Mouse (Mus musculus): ENCODE measurements around the gene Mtmr10.

The Mtmr10 gene

DNA sequence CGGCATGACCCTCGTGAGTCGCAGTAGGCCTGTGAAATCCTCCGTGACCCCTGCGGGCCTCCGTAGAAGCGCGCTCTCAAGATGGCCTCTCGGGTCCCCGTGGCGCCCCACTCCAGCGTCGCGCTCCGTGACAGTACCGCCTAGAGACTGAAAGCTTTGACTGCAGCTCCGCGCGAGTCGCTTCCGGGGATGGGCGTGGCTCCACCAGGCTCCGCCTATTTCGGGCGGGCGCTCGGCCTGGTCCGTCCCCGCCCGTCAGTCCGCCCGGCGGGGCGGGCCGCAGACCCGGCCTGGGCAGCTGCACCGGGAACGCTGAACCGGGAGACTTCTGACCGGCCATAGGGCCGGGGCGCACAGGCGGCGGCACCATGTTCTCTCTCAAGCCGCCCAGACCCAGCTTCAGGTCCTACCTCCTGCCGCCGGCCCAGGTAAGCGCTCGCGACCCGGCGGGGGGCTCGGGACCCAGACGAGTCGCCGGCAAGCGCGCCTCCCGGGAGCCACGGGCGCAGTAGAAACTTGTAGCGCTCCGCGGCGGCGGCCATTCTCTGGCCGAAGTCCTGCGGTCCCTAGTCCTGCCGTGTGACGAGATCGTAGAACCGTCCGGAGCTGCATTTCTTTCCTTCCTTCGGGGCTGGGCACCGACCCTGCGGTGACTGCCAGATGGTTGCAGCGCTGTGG, at the start of gene Mtmr10:
Mtmr10 (plus strand) TSS at position 240 of the 678 bp plus-strand sequence.
- DNase-seq (ENCODE audit: low spot score in 2 of 2), result peak; percentile 95 to 98

GRCm38 (mm10) chr7:64237747-64238146, 49.7 kb upstream of the Mtmr10 start:
- no peak for DNase-seq (ENCODE audit: low spot score in 2 of 2)

GRCm38 (mm10) chr7:64238410-64239086, 48.9 kb upstream of the Mtmr10 start:
- no peak for DNase-seq (ENCODE audit: low spot score in 2 of 2)

DNA sequence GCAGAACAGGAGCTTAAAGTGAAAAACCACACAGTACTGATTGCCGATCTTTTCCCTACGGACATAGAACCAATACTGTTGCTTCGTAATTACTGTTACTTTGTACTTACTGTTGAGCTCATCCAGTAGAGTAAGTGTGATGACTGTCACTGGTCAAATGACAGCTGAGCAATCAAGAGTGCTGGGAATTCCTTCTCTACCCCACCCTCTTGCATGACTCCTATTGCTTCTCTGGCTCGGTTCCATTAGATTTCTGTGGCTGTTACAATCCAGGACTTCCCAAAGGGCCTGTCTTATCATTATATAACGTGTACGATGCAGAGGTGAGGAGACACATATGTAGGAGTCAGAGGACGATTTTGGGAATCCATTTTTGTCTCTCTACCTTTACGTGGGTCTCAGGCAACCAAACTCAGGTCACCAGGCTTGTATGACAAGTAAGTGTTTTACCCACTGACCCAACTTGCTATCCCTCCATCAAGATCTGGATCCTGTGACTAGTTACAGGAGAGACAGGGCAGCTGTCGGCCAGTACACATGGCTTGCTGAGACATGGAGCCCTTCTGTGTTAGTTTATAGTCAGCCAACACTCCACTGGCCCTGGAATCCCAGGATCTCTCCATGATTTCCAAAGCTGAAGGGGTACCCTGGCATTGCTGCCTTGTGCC, 48.2 kb upstream of the Mtmr10 start:
- DNase-seq (ENCODE audit: low spot score in 2 of 2), result no peak

GRCm38 (mm10) chr7:64239806-64240315, 47.6 kb upstream of the Mtmr10 start:
- DNase-seq (ENCODE audit: low spot score in 2 of 2), result no peak

GRCm38 (mm10) chr7:64242424-64242823, 45.0 kb upstream of the Mtmr10 start:
- no peak for DNase-seq (ENCODE audit: low spot score in 2 of 2)

DNA sequence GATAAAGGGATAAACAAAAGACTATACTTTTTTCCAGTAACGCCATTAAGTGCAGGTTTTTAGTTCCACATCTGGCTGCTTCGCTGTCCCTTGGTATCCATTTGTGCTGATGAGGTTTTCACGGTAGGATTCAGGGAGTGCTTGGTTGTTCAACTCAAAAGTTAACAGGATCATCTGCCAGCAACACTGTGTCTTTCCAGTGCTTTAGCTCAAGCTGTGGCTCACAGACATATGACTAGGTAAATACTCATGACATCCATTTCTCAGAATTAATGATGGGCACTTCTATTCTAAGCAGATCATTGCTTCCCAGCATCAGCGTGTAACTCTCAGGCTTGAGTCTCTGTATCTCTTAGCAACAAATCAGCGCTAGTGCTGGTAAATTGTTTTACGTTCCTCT, 43.1 kb upstream of the Mtmr10 start:
- no peak for DNase-seq (ENCODE audit: low spot score in 2 of 2)

GRCm38 (mm10) chr7:64246713-64247112, 40.7 kb upstream of the Mtmr10 start:
- DNase-seq (ENCODE audit: low spot score in 2 of 2), result no peak

DNA sequence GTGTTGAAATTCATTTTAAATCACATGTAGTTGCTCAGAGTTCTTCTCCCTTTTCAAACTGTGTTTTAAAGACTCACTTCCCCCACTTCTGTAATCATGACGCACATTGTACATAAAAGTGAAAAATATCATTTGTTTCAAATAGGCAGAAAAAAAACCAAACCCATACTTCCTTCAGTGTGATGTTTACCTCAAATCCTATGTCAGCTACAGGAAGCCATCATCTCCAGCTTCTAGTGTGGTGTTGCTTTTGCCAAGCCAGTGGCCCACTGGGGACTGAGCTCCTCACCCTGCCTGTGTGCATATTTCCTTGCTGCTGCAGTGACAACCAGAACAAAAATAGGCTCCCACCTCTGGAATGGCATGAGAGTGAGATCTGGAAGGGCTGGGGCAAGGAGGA, 39.1 kb upstream of the Mtmr10 start:
- DNase-seq (ENCODE audit: low spot score in 2 of 2), result no peak

DNA sequence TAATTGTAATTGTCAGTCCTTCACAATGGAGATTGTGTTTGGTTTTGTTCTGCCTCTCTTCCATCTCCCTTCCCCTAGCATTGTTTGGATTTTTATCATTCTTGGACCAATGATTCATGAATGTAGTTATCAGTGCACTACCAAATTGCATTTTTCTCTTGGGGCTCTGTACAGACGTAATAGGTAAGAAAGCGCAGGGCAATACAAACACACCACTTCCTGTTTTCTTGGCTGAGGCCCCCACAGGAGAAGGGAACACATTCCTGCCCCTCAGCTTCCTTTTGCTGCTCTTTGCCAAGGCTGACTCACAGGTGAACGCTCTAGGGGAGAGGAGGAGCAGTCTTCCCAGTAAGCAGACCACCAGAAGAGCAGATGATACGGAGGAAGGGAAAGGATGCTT, 37.7 kb upstream of the Mtmr10 start:
- DNase-seq (ENCODE audit: low spot score in 2 of 2), result no peak

DNA sequence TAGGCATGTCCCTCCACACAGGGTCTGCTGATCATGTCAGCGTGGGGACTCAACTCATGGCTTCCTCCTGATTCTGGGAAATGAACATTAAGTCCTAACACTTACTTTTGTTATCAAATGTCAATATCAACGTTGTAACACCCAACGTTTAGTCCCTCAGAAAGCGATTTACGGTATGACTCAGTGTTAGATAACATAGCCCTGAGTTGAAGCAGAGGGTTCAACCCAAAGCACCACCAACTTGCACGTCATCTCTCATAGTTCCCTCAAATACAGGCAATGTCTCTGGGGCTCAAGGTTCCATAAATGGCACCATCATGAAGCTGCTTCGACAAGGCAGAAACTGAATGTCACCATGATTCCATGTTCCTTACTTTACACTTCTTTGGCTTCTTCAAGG, 37.0 kb upstream of the Mtmr10 start:
- no peak for DNase-seq (ENCODE audit: low spot score in 2 of 2)

- no peak for DNase-seq (ENCODE audit: low spot score in 2 of 2)
Observed at GRCm38 (mm10) chr7:64253736-64254135, 33.7 kb upstream of the Mtmr10 start.

- DNase-seq (ENCODE audit: low spot score in 2 of 2), result no peak
Observed at GRCm38 (mm10) chr7:64265502-64266279, 21.8 kb upstream of the Mtmr10 start.

DNA sequence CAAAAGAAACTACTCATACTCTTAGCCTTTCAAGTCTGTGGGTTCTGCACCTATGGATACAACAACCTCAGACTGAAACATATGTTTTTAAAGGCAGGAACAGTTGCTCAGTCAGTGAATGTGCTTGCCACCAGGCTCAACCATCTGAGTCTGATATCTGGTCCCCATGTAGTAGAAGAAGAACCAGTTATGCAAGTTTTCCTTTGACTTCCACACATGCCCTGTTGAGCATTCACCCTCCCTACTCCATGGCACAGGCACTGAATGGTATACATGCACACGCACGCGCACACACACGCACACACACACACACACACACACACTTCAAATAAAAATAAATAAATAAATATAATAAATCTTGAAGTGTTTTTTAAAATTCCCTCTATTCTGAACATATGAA, 20.9 kb upstream of the Mtmr10 start:
- no peak for DNase-seq (ENCODE audit: low spot score in 2 of 2)

DNA sequence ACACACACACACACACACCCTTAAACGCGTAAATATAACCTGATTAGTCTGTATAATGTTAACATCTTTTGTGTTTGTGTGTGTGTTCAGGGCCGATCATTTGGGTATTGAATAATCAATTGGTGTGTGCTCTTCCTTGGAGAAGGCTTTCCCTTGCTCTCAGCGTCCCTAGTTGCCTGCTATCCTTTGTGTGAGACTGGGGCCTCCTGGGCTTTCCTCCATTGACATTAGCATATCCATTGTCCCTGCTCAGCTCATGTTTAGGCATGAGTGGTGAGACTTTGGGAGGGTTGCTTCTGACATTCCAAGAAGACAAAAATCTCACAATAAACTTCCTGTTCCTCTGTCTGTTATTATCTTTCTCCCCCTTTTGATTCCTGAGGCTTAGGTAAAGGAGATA, 15.5 kb upstream of the Mtmr10 start:
- DNase-seq (ENCODE audit: low spot score in 2 of 2), result no peak

GRCm38 (mm10) chr7:64275518-64275917, 11.9 kb upstream of the Mtmr10 start:
- DNase-seq (ENCODE audit: low spot score in 2 of 2), result no peak

DNA sequence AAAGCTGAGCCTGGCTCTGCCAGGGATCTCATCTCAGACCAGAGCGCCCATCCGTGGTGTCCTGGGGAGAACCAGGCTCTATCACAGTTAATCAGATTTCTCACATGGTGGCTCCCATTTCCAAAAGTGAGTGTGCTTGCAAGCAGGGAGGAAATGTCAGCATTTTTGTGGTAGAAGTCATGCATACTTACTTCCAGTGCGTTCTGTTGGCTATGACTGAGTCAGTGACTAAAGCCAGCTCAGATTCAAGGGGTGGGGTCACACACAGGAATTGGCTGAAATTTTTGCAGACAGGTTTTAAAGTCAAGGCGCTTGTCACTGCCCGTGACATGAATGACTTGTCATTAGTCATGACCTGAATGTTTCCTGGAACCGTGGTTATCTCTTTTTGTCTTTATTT, 10.5 kb upstream of the Mtmr10 start:
- no peak for DNase-seq (ENCODE audit: low spot score in 2 of 2)

- no peak for DNase-seq (ENCODE audit: low spot score in 2 of 2)
Observed at GRCm38 (mm10) chr7:64278526-64278925, 8.9 kb upstream of the Mtmr10 start.

DNA sequence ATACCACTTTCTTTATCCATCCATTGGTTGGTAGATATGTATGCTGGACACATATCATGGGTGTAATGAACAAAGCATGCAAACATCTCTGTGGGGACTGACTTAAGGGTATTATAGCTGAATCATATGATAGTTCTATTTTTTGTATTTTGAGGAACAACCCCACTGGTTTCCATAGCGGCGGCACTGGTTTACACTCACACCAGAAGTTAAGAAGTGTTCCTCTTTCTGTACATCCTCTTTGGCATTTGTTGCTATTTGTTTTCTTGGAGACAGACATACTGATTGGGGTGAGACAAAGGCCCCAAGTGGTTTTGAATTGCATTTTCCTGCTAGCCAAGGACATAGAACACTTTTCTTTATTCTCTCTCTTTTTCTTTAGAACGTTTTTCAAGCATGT, 7.9 kb upstream of the Mtmr10 start:
- DNase-seq (ENCODE audit: low spot score in 2 of 2), result no peak

- DNase-seq (ENCODE audit: low spot score in 2 of 2), result no peak
Observed at GRCm38 (mm10) chr7:64286566-64286965, 887 bp upstream of the Mtmr10 start.

- DNase-seq (ENCODE audit: low spot score in 2 of 2), result no peak
Observed at GRCm38 (mm10) chr7:64289416-64289815, 2.0 kb downstream of the Mtmr10 start.

GRCm38 (mm10) chr7:64290431-64290830, 3.0 kb downstream of the Mtmr10 start:
- DNase-seq (ENCODE audit: low spot score in 2 of 2), result no peak
